Mouse (Mus musculus): ENCODE measurements around the gene Rrm2.

DNA sequence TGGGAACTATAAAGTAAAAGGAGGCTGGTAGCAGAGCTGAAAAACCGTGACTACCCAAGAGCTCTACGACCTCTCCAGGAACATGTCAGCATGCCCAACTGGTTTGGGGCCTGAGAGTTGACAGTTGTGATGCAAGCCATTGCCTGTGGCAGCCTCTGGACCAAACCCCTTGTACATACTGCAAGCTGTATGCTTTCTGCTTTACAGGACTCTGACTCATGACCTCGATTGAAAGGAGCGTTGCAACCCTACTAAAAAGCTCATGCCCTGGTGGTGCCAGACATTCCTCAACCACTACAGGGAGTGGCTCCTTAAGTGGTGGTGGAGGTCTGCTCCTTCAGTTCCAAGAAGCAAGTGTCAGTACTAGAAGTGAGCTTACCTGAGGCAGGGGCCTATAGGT, 15.8 kb downstream of the Rrm2 start:
- TF ChIP-seq CTCF (IDR thresholded peaks at IDR 0.05 in 2 of 3, conservative IDR thresholded peaks at IDR 0.05 in 1 of 3; ENCODE audit: control insufficient read depth in 1 of 3, insufficient read depth in 1 of 3, low read depth in 2 of 3, low read length in 3 of 3, poor library complexity in 1 of 3, severe bottlenecking in 1 of 3) (no peak), HCFC1 (IDR thresholded peaks at IDR 0.05; ENCODE audit: low read depth, low read length) (no peak), MYC (IDR thresholded peaks at IDR 0.05; ENCODE audit: low read depth, low read length) (no peak), SMC3 (IDR thresholded peaks at IDR 0.05; ENCODE audit: low read depth, low read length) (no peak), POLR2A (IDR thresholded peaks at IDR 0.05; ENCODE audit: control insufficient read depth in 1 of 2, insufficient read depth in 1 of 2, low read depth in 1 of 2, low read length in 2 of 2, poor library complexity in 1 of 2) (no peak), GATA1 (IDR thresholded peaks at IDR 0.05; ENCODE audit: low read depth, low read length) (no peak), EP300 (IDR thresholded peaks at IDR 0.05; ENCODE audit: low read depth in 1 of 2, low read length in 2 of 2) (no peak)
